Mouse (Mus musculus): ENCODE results near the gene Cry2.
"Not testable (repeated sequence)": the region's sequence is repeated elsewhere in the genome, so short reads cannot be mapped to it uniquely, and the experiment has no call there.

Cry2 gene

DNA sequence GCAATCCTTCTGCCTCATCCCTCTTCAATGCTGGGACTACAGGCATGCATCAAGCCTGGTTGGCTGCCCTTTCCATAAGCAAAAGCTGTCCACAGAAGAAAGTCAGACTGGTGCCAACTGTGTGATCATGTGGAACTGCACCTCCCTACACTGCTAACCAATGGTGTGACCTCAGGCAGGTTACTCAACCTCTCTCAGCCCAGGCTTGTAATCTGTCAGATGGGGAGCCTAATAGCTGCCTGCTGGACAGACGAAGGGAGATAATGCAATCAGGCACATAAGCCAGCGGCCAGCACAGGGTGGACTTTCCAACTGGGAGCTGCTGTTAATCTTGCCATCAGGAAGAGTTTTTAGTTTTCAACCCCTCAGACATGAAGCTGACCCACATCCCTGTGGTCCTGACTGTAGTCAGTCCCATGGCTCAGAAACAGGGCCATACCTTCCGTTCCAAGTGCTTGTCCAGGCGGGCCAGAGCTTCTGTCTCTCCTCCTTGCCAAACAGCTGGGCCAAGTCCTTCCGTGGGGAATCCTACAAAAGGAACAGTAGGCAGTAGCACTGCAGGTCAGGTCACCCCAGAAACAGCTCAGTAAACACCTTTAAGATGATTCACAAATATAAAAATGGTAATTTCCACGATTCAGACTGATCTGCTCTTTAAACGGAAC, 12.0 kb downstream of the Cry2 start:
- no peak for DNase-seq

DNA sequence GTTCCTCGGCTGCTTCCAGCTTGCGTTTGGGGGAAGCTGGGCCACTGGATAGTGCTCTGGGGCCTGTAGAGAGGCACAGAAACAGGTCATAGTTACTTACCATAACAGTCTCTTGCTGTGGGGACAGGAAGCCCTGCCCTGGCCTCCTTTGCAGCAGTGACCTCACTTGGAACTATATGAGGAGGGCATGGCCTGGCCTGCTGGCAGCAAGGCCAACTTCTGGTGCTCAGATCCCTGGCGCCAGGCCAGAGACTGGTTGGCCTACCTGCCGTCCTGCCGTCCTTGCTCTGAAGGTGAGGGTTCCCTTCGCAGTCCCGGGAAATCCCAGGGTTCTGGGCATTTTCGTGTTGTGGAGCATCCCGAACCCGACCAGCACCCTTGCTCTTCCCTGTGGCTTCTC, 22.1 kb downstream of the Cry2 start:
- DNase-seq: no peak

DNA sequence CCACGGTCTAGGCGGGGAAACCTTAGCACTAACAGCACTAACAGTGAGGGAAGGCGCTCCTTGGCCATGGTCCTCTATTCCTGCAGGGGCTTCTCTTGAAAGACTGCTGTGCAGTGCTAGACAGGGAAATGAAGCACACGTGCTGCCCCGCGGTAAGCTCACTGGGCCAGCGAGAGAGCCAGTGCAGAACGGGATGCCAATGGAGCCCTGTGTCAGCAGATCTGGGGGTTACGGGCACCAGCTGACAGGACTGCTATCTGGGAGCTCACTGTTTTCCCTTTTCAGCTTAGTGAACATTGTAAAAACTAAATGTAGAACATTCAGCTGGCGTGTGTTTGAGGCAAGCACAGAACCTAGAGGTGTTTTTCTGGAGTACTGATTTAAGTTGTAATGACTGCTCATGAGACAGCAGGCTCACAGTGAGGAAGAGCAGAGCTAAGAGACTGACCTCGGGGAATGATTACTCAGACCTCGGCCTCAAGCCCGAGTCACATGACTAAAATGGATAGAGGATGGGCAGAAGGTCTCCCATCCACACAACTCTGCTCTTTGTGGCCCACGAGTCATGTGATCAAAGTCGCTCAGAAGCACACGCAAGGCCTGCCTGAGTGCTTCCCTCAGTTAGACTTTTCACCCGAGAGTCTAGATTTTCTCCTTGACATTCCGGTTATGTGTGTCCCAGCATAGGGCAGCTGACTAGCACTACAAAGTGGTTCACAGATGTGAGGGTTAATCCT, 25.4 kb downstream of the Cry2 start:
- no peak for DNase-seq

DNA sequence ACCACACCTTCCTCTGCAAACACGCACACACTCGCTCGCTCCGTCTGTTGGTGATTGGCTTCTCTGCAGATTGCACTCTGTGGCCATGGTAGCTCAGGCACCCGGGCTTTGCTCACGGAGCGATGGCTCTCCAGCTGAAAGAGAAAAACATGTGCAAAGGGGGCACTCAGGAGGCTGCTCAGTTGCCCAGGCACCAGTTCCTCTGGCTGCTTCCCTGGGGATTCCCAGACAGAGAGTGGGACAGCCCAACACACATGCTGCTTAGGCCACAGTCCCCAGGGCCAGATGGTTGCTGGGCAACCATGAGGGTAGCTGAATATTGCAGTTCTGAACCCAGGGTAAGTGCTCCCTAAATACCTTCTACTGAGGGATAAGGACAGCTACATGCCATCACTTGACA, 28.2 kb downstream of the Cry2 start:
- DNase-seq: no peak

DNA sequence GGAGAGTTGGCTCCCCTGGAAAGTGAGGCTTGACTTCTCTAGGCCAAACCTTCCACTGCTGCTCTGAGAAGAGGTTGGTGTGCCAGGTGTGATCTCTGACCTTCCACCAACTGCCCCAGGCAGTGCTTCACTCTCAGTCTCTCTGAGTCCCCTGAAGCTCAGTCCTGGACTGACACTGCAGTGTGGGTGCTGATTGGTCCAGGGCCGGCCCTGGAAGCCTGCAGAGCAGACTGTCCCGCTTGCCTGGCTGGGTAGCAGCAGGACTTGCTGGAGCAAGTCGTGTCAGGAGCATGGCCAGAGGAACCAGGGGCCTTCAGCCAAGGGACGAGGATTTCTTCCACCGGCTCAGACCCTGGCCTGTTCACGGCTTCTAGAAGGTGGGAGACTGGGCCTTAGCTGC, 29.1 kb downstream of the Cry2 start:
- DNase-seq: no peak

DNA sequence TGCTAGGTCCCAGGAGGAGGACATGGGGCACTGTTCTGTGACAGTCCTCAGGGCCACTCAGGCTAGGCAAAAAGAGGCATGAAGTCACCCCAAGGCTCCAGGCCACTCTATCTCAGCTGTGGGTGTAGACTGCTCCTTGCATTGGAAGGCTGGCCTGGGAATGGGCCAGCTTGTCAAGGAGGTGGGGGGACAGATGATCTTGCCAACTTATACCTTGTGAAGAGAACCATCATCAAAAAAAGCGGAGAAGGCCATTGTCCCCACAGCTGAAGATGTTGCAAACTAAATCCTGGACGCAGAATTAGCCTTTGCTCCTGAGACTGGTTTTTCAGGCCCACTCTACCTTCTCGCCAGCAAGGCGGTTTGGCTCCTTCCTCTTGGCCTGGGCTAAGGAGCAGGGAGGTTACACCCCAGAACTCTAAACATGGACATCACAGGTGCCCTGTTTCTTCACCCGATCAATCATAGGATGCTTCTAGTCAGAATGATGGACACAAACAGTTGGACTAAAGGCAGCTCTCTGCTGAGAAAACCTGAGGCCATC, 30.0 kb downstream of the Cry2 start:
- no peak for DNase-seq

DNA sequence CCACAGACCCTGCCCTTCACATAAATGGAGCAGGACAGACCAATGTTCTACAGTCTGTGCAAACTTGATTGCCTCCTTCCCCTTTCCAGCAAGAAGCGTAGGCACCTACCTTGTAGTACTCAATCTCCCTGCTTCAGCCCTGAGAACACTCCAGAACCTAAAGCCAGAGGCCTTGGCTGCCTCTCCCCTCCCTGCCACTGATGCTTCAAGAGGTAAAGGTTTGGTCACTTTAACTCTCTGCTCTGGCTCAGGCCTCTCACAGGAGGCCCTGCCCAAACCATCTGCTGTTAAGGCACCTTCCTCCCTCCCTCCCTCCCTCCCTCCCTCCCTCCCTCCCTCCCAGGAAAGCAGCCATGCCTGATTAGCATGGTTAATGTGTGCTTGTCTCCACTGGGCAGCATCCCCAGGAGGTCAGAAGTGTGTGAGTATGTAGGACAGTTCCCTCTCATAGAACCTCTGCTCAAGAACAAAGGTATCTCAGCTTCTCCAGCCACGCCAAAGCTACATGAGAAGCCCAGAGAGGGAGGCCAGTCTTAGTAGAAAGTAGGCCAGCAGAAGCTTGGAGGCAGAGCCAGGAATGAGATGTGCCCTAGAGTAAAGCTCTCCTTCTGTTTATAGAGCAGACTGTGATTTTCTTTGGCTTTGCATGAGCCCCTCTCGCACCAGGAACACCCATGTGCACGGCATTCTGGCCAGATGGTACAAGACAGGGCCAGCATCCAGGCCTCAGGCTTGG, 31.1 kb downstream of the Cry2 start:
- DNase-seq: no peak

DNA sequence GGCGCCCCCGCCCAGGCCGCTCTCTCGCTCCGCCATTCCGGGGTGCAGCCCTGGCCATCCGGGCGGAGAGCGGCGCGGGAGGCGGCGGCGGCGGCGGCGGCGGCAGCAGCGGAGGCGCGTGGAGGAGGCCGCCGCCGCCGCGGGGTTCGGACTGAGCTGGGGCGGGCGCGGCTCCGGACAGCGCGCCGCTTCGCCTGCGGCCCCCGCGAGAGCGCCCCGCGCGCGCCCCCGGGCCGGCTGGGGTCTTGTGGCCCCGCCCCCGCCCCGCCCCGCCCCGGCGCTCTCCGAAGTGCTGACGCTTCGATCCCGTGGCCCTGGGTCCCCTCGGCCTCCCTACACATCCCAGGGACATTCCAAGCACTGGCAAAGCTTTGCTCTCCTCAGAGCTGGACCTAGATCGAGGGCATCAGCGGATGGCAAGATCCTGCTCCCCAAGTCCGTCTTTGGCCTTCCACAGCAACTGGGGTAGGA, 32.7 kb downstream of the Cry2 start, which contains the start of gene Mapk8ip1:
TSS of gene Mapk8ip1 (minus strand) at position 173 of the 471 bp plus-strand sequence.
- no peak for DNase-seq

DNA sequence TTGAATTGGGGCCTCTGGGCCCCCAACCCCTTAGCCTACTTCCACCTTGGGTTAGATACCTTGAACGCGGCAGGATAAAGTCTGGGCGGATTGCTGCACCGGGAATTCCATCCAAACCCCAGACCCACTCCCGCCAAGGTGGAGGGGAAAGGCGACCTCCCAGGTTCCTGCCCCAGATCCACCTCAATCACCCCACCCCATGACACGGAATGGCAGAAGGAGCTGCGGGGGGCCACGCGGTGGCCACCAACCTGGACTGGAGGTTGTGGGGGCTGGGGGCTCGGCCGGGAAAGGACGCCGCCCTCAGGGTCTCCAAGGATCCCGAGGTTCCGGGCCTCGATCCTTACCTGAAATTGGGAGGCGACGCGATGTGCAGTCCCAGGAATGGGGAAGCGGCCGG, 33.2 kb downstream of the Cry2 start:
- DNase-seq: no peak

DNA sequence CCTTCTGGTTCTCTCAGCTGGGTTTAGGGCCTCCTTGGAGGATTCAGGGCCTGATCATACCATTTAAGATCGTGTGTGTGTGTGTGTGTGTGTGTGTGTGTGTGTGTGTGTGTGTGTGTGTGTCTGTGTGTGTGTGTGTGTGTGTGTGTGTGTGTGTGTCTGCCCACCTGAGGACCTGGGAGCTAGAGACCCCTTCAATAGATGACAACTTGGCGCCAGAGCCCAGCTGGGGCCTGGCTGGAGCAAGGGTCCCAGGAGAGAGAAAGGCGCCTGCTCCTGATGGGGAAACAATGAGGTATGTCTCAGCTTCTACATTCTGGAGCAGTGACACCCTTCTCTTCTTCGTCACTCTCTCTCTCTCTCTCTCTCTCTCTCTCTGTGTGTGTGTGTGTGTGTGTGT, 34.0 kb downstream of the Cry2 start:
- not testable (repeated sequence) for DNase-seq

DNA sequence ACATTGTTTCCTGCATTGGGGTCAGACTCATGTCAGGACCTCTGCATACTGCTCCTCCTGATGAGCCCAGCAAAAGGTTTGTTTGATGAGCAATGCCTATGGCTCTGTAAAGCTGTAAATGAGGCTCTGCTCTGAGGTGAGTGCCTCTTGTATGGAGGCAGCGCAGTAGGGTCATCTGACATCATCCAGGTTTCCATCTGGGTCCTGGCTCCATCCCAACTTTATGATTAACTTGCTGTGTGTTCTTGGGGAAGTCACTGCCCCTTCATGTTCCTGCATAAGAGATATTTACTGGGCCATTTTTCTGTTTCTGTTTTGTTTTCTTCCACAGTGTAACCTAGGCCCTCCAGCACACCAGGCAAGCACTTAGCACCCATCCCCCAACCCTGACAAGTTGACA, 36.4 kb downstream of the Cry2 start:
- no peak for DNase-seq

DNA sequence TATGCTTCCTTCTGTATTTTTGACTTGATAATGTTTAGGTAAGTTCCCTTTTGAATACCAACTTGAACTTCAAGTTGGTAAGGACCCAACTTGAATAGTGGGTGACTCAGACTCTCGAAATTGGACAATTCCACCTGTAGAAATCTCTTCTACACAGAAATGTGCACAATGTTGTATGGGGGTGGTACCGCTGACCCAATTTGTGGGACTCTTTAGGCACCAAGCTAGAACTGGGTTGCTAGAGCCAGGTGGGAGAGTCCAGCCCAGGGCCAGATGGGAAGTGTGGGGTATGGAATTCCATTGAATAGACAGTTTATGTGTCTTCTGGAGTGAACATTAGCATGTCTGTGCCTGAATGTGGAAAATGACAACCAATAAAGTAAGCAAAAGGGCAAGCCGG, 38.3 kb downstream of the Cry2 start:
- DNase-seq: no peak

DNA sequence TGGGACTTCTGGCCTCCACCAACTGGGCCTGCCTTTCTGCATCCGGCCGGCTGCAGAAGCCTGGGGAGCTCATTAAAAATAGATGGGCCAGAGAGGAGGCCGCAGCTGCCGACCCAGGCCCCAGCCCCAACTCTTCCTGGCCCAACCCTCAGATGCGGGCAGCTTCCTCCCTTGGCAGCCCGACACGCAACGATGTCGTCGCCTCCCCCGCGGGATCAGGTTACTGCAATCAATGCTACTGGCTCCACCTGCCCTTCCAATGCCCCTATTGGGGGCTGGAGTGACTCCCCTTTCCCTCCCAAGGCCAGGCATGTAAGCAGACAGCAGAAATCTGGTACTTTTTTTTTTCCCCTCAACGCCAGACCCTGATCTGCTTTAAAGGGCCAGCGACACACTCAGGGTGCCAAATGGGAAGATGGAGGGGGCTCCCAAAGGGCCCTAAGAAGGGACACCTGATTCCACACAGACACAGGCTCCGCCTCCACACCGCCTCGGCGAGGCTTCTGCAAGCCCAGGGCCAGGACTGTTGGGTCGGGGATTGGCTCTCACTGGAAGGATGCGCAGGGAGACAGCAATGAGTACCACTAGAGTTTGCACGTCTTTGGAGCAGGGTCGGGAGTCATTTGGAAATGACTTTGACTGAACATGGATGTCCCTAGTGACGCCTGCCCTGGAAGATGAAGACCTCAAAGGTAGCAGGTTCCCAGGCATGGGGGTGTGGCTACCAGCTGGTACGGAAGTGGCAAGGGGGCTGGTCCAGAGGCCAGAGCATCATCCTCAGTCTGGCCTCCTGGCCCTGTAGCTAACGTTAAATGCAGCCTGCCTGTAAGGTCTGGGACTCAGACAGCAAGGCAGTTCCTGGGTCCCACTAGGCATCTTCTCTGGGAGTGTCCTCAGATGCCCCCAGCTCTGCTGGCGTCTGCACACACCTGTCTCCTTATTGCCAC, 41.3 kb downstream of the Cry2 start:
- no peak for DNase-seq

DNA sequence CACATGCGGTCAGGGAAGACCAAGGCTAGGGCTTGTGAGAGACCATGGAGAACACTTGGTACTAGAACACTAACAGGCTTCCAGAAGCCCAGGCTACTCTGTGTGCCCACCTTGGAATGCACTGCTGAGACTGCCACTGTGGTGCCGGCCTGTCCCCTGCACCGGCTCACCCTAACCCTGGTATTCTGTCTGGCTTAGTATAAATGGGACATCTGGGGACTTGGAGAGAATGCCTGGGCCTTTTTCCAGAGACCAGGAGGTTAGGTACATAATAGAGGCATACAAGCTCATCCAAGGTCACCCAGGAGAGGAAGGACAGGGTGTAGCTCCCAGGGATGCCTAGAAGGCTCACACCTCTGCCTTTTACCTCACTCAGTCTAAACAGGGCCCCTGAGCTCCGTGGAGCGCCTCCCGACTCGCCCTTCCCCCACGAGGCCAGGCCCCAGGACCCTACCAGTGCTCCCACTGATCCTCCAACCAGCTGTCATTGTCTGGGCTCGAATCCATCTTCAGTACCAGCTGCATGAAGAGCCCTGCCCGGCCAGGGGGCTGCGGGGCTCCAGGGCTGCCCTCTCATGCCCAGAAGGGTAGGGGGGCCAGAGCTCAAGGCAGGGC, 42.0 kb downstream of the Cry2 start:
- DNase-seq: no peak

DNA sequence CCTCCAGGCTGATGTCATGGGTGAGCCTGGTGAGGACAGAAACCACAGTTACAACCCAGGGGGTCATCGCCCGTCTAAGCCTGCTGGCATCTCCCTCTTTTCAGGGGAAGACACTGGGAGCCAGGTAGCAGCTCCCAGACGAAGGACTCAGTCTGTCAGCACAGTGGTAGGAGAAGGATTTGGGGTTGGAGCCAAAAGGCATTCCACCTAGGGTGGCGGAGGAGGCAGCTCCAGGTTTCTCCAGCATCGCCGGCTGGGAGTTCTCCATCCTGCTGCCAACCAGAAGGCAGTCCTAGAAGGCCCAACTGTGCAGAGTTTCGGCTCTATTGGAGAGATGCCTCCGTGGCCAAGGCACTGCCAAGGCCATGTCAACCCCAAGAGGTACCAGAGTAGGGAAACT, 42.7 kb downstream of the Cry2 start:
- DNase-seq: no peak

DNA sequence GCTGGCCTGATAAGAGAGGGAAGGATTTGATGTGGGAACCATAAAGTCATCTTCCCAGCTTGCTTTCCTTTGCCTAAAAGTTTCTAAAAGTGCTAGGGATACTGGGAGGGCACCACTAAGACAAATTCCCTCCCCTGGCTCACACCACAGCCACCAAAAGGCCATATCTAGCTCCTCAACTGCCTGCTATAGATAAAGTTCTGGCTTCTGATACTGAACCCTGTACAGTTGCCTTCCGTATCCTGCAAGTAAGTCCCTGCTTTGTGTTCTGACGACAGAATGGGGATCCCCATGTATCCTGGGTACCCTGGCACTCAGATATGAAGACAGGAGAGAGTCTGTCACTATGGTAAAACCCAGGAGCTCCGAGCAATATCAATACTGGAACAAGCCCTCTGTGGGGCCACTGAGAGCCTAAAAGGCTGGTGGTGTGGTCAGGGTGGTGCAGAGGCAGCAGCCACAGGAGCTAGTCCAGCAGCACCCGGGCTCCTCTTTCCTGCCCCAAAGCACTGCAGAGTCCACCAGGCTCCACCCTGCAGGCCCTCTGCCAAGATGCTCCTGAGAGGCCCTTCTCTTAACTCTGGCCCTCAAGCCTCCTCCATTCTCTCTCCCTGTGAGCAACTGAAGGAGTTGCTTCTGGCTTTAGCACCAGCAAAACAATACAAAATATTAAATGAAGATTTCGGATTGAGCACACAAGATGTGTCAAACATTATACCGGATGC, 43.5 kb downstream of the Cry2 start:
- DNase-seq: no peak

DNA sequence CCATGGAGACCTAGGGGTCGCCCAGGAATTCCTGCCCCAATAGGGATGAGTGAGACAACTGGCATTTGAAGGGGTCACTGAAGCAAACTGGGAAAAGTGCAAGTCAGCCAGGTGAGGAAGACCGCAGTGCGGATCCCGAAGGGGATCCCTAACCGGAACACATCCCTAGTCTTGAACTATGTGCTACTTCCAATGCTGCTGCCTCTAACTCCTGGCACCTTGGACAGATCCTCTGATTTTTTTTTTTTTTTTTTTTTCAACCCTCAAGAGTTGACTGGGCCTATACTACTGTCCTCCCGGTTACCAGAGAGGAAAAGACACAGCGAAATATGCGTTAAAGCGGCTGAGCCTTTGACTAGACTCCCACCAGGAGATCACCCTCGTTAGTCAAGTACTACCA, 44.2 kb downstream of the Cry2 start:
- no peak for DNase-seq

DNA sequence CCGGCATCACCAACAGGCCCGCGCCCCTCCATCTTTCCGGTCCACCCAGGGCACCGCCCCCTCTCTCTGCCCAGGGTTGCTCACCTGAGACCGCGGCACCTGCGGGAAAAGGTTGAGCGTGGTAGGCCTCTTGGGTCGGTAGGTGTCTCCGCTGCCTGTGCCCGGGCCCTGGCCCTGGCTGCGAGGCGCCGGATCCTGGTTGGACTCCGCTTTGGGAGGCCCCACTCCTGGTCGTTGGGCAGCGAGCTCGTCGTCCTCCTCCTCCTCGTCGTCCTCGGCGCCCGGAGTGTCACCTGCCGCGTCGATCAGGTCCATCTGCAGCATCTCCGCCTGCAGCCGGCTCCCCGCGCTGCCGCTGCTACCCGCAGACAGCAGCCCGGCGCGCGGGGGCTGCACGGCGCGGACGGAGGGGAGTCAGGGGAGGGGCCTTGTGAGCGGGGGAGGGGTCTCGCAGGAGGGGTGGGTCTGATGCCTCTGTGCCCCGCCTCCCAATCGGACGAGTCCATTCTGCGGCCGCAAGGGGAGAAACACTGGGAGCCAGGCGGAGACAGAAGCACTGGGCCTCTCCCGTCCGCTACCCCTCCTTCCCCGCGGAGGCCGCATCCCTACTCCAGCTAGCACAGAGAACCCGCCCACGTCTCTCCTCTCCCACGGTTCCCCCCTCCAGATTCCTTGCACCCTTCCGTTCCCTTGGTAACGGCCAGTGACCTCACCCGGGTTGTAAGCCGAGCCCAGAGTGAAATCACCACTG, 44.8 kb downstream of the Cry2 start:
- peak; percentile 51 for DNase-seq

DNA sequence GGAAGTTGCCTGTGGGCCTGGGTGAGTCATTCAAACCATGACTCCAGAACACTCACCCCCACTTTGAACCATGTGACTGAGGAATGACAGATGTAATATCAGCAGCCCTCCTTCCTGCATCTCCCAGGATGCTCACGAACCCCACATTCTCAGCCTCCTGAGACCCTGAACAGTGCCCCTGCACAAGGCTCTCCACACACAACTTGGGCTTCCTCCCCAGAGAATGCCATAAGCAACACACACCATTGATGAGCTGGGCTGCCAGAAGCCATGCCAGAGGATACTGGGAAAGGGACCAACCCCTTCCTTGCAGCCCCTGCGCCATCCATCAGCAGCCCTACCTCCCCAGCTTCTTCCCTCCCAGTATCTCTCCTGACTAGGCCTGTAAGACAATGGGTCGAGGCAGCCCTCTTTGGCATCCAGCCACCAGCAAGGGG, 45.7 kb downstream of the Cry2 start:
- DNase-seq: no peak

DNA sequence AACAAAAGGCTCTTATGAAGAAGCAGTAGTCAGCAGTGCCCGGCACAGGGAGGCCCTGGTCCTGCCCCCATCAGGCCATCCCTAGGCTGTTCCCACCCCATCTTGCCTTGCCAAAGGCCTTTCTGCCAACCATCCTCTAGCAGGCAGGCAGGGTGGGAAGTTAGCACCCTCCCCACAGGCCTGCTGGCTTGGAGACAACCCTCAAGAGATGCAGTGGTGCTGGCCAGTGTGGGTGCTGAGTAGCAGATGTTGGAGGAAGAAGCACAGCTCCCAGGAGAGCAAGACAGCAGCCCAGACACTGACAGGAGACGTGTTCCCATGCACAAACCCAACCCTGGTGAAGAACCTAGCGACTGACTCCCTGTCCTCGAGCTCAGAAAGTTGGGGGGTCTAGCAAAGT, 46.2 kb downstream of the Cry2 start:
- DNase-seq: no peak

Data from thymus, postnatal 25 days (tissue).